Mouse (Mus musculus) retina, postnatal 1 day (tissue): ENCODE results near the gene Abhd14b.

Source experiments
- DNase-seq: peaks from one replicate; pipeline ENCODE4 v3.0.0-alpha.2; 2012

The Abhd14b gene

GRCm38 (mm10) chr9:106460401-106461025 is 13.3 kb downstream of the Abhd14b start:
- no peak for DNase-seq

DNA sequence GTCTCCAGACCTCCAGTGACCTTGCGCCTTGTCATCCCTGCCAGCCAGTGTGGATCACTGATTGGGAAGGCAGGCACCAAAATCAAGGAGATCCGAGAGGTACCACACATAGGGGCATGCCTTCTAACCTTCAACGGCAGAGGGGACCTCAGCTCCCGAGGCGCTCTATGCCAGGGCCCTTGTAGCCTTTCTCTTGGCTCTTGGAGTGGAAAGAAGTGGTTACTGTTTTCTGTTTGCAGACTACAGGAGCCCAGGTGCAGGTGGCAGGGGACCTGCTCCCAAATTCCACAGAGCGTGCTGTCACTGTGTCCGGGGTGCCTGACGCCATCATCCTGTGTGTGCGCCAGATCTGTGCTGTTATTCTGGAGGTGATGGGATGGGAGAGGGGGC is 13.8 kb downstream of the Abhd14b start:
- DNase-seq = no peak

GRCm38 (mm10) chr9:106461641-106462429 is 14.6 kb downstream of the Abhd14b start:
- no peak for DNase-seq

- no peak for DNase-seq
These were observed 15.2 kb downstream of the Abhd14b start for GRCm38 (mm10) chr9:106462430-106462800.

DNA sequence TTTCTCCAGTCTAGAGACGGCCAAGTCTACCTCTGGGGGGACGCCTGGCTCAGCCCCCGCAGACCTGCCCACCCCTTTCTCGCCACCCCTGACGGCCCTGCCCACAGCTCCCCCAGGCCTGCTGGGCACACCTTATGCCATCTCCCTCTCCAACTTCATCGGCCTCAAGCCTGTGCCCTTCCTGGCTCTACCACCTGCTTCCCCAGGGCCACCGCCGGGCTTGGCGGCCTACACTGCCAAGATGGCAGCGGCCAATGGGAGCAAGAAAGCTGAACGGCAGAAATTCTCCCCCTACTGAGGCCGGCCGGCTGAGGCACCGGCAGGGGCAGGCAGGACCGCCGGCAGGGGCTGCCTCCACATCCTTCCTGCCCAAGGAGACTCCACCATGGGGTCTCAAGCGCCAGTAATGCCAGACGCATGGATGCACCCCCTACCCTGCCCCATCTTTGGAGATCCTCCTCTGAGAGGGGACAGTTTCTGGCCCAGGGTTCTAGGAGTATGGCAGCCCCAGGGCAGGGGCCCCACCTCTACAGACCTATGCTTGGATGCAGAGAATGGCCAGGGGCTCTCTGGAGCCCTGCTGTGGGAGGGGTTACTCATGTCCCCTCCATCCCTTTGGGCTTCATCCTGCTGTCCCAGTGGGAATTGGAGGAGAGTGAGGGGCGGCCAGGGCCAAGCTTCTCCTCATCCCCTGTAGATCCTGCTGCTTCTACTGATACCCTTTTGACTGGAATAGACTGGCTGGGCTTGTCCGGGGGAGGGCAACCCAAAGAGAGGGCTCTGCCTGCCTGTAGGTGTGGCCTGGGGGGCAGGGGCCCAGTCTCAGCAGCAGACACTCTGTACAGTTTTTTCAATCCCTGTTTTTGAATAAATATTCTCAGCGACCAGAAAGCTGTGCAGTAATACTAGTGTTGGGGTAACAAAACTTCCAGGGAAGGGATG is 16.1 kb downstream of the Abhd14b start:
- DNase-seq = no peak

DNA sequence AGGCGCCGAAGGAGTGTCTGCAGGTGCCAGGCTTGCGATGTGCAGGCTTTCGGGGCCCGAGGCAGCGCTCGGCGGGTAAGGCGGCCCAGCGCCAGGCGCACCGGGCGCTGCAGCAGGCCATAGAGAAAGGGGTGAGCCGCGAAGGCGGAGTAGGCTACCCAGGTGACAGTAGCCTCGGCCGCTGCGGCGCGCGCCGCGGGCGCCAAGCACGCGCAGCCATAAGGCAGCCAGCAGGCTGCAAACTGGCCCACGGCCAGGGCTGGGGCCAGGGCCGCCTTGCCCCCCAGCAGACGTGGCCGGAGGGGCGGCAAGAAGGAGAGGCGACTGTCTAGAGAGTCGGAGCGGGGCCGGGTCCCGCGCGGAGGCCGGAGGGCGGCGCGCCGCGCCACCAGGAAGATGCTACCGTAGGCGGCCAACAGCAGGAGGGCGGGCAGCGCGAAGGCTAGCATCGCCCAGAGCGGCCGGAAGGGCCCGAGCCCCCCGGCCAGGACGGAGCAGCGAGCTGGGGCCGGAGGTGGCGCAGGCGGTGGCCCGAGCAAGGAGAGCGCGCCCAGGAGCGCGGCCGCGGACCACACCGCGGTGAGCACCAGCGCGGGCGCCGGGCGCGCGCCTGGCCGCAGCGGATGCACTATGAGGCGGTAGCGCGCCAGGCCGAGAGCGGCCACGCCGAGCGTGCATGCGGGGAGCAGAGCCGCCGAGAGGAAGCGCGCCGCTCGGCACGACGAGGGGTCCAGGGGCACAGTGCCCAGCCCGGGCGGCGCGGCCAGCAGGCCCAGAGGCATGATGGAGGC is 17.7 kb downstream of the Abhd14b start:
- DNase-seq = peak; percentile 87

GRCm38 (mm10) chr9:106465571-106466200 is 18.4 kb downstream of the Abhd14b start, which contains the start of gene Gpr62:
TSS of gene Gpr62 (minus strand) at chr9:106465938.
- peak; percentile 84 for DNase-seq

DNA sequence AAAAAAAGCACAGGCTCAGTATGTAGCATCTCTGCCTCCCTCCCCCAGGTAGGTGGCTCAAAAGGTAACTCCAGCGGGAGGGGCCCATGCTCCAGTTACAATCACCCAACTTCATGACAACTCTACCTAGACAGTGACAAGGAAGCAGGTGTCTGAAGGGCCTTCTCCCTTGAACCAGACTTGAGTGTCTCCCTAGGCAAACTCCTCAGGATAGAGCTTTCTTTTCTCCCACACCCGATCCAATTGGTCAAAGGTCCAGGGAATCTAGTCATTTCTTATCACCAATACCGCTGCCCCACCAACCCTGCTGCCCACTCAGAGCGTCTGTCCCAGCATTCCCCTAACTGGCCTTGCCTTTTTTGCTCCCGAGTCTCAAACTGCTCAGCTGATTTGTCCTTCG is 19.5 kb downstream of the Abhd14b start:
- DNase-seq = no peak

GRCm38 (mm10) chr9:106467746-106468145 is 20.5 kb downstream of the Abhd14b start:
- no peak for DNase-seq

DNA sequence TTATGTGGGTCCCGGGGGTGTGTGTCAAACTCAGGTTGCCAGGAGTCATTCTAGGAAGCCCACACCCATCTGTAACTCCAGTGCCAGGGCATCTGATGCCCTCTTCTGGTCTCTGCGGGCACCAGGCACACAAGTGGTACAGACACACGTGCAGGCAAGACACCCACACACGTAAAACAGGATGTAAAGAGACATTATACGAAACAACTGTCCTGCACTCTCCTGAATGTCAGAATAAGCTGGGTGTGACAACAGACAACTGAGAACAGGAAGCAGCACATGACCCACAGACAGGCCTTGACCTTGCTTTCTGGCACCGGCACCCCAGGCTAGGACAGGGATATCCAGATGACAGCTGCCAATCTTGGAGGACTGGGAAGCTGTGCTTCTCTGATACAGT is 22.1 kb downstream of the Abhd14b start:
- DNase-seq = no peak

DNA sequence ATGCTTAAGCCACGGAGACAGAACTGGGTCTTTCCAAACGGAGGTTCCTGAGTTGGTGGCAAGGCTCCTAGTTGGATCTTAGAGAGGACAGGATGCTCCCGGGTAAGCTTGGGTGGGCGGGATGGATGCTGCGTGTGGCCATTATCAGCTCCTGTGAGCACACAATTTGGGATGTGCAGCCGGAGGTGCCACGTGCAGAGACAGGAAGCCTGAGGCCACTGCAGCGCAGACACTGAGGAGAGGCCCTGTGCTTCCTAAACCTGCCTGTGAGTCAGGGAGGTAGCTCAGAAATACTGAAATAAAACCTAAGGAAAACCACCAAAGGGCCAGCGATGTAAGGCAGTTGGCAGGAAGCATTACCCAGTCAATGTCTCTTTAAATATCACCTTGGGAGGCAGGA is 22.5 kb downstream of the Abhd14b start:
- no peak for DNase-seq

DNA sequence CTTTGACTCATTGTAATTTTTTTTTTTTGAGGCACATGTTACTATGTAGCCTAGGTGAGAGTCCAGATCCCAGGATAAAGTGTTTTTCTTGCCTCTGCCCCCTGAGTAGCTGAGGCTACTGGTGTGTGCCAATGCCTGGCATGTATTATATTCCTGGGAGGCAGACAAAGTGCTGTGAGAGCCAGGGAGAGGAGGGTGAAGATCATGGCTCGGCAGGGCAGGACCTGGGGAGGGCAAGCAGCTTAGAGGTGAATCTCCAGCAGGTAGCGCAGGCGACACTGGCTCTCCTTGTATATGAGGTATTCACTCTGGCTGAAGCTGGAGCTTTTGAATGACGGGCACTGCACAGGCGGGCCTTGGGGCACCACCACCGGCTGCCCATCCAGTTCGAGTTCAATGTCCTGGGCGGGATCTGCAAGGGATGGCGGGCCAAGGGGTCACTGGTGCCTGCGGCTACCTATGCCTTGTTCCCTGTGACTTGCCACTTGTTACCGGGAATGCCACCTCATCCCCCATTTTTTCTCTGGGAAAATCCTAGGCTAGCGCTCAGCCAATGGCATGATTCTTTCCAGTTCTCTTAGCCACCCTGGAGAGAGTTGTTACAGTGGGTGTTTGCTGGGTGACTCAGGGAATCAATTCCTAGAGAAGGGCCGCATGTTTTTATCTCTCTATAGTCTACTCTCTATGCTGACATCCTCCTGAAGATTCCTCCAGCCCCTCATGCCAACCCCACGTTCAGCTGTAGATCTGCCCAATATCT is 23.9 kb downstream of the Abhd14b start:
- no peak for DNase-seq

- peak; percentile 92 for DNase-seq
These were observed 24.6 kb downstream of the Abhd14b start for GRCm38 (mm10) chr9:106471892-106472291.

DNA sequence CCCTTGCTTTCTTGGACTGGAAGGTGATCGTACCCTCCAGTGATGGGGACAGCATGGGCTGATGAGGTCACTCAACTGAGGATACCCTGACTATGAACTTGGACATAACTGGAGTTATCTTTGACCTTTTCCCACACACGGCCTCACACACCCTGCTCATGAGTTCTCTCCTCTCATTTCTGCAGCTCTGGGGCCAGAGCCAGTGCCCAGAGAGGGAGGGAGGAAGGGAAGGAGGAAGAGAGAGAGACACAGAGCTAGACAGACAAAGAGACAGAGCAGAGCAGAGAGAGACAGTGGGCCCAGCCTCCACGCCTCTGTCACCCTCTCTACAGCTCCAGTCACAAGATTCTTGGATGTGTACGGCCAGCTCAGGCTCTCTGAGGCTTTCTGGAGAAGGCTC is 25.1 kb downstream of the Abhd14b start:
- no peak for DNase-seq

DNA sequence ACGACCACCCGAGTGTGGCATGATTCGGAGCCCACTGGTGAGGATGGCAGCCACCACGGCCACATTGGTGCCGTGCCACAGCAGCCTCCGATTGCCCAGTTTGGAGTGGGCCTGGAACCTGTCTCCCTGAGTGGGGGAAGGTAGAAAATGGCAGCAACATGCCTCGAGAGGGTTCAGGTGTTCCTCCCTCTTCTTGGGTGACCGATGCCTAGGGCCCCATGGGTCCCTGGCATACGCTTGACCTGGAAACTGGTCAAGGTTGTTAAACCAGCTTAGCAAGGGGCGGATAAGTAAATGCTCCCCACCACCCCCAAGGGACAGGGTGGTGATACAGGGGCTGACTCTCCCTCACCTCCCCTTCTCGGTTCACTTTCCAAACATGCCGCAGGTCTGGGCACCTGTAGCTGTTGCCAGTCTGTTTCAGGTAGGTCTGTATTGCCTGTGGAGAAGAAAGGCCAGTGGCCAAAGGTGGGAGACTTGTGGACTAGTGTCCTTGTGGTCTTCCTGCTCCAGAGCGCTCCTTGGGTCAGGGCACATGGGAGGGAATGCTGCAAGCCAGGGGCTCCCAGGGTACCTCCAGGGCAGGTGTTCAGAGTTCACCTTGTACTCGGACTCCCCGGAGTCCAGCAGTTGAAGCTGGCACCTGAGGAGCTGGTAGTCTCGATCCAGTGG is 26.0 kb downstream of the Abhd14b start:
- no peak for DNase-seq

DNA sequence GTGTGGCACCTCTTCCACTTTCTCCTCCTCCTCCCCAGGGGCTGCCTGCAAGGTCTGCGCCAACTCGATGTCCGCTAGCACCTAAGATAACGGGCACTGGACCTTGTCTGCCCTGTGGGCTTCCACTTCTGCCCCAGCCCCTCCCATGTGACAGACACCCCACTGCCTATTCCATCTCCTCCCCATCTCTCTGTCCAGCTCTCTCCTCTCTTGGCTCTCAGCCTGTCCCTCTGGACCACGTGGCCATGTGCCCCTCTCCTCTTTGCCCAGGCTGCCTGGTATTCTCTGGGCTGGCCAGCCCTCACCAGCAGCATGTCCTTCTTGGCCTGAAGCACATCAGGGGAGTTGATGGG is 26.5 kb downstream of the Abhd14b start:
- DNase-seq = no peak

DNA sequence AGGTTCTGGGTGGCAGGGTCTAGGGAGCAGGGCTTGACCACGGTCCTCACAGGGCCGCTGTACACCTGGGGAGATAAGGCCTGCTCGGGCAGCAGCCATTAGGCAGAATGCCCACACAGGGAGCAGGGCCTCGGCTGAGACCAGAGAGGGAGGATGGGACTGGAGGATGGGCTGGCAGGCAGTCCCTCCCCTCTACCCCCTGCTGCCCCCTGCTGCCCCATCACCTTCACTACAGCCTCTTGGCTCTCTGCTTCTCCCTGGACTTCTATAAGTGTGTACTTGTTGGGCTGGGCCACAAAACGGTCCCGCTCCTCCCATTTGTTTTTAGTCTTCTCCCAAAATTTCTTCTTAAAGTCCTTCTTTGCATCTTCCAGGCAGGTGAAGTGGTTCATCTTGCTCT is 27.2 kb downstream of the Abhd14b start:
- DNase-seq = peak; percentile 86

GRCm38 (mm10) chr9:106475046-106475445 is 27.8 kb downstream of the Abhd14b start:
- no peak for DNase-seq

DNA sequence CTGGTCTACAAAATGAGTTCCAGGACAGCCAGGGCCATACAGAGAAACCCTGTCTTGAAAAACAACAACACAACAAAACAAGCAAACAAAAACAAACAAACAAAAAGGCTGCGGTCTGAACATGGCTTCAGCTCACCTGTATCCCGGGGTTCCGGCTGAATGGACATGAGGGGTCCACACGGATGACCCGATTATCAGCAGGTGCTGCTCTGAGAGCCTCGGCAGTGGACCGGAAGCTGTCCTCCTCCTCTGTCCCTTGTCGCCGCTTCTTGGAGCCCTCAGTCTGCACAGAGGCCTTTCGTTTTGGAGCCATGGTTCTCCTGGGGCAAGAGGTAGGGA is 28.4 kb downstream of the Abhd14b start, which contains the start of gene Rrp9:
Gene Rrp9 (plus strand): TSS at position 301 of the 339 bp plus-strand sequence.
- DNase-seq = no peak

DNA sequence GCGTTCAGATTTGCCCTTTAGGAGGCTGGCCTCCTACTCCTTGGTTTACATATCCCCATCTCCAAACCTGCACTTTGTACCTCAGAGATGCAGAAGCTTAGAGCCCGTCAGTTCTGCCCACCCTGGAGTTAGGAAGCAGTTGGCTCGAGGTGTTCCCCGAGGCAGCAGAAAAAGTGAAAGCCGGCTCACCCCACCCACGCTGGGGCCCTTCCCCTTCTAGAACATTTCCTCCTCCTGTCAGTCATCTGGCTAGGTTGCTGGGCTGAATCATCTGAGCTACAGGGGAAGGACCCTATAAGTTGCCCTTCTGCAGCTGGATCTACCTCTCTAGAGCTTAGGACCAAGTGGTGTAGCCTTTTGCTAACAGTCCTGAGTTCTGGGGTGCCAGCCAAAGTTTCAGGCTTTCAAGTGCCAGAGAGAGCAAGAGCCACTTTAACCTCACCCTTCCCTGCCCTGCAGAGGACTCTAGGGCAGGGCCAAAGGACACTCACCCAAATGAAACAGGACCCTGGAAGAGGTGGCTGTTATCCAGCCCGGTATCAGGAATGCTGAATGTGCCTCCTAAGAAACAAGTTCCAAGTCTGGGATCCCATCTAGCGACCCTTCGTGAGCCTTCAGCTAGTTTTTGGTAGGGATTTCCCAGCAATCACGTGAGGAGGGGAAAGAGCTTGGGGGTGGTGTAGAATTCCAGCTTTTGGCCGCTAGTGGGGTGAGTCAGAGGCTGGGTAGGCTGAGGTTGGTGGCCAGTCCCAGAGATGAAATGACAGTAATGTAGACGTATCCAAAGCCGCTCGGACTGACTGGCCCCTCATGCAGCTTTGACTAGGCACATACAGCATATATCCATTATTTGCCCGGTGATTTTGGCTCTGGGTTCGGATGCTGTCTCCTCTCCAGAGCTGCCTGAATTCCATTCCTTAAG is 29.0 kb downstream of the Abhd14b start:
- DNase-seq = no peak
